Mouse (Mus musculus) kidney, adult 2 months (tissue): ENCODE data around the gene Mylk.

Source experiments
- CTCF ChIP-seq: fragments of 200-500 bp; conservative IDR thresholded peaks from 2 replicates; pipeline ENCODE4 v1.5.1; 2011; ENCODE audit warnings: low read depth, mild to moderate bottlenecking, control low read depth, low read length, moderate library complexity, mixed read lengths; ENCODE audit not compliant: insufficient read depth, insufficient read length
- POLR2A ChIP-seq: fragments of 200-500 bp; IDR thresholded peaks from one replicate; pipeline ENCODE4 v1.6.1; 2011; ENCODE audit warnings: low read depth, low read length, control low read depth

- no peak for TF ChIP-seq POLR2A
- no peak for TF ChIP-seq CTCF
Measured at GRCm38 (mm10) chr16:34940363-34940762, 195.4 kb downstream of the Mylk start.
